Mouse (Mus musculus) olfactory bulb, adult 2 months (tissue): ENCODE data around the gene Epop. TPM values are rescaled to one million over a fixed set of nuclear protein-coding genes. Genes with fewer than 3 reads are reported as not detected.

ENCODE experiments used
- H3K27ac ChIP-seq: fragments of 200-500 bp; 2 replicates; pipeline ENCODE4 v1.5.1; 2012; ENCODE audit warnings: low read depth, low read length; ENCODE audit not compliant: insufficient read depth
- H3K4me1 ChIP-seq: fragments of 200-500 bp; 2 replicates; pipeline ENCODE4 v1.6.1; 2012; ENCODE audit warnings: low read length; ENCODE audit not compliant: control insufficient read depth, insufficient read depth
- H3K4me3 ChIP-seq: fragments of 200-500 bp; 2 replicates; pipeline ENCODE4 v1.5.1; 2012; ENCODE audit warnings: mild to moderate bottlenecking, low read depth, low read length, moderate library complexity; ENCODE audit not compliant: insufficient read depth
- CTCF ChIP-seq: fragments of 200-500 bp; IDR thresholded peaks from 2 replicates; pipeline ENCODE4 v1.5.1; 2012; ENCODE audit warnings: low read depth, mild to moderate bottlenecking, low read length, moderate library complexity; ENCODE audit not compliant: insufficient read depth
- POLR2A ChIP-seq: fragments of 200-500 bp; IDR thresholded peaks from 2 replicates; pipeline ENCODE4 v1.6.1; 2012; ENCODE audit warnings: mild to moderate bottlenecking, low read depth, low read length, moderate library complexity; ENCODE audit not compliant: insufficient read depth
- WGBS: fragments of 180-500 bp; shearing (Covaris S2); methylation state at CpG from one replicate; pipeline ENCODE4 v1.1.7; 2018; 5-methylcytosine and 5-hydroxymethylcytosine counted together
- polyA plus RNA-seq: library from polyadenylated mRNA; stranded (reverse); fragments of >200 nt; gene quantifications from 2 replicates; pipeline ENCODE4 v1.2.4, GENCODE M21; 2012; ENCODE audit warnings: low replicate concordance; ENCODE audit not compliant: missing spikeins, insufficient read depth, insufficient read length

Gene Epop
- polyA plus RNA-seq, 1 experiment: not detected

DNA sequence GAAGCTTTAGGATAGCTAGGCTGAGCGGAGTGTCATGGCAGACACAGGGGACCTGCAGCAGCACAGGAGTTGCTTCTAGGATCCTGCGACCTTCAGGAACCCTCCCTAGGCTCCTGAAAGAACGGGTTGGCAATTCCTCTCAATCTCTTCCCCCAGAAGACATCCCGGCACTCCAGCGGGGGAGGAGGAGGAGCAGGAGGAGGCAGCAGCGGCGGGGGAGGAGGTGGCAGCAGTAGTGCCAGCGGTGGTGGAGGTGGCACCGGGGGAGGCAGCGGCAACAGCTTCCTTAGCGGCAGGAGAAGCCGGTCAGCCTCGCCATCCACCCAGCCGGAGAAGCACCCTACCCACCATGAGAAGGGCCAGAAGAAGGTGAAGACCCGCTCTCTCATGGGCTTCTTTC lies 39.8 kb upstream of the Epop start:
- WGBS: 18% methylated on average over 15 of the region's 15 CpGs
- H3K4me3 ChIP-seq: 0 out of 2 replicates have a peak overlapping the region, but pooled peaks have one; percentile 11
- H3K4me1 ChIP-seq: peaks cover 49% of the 10 kb centered on the region
- TF ChIP-seq CTCF (no peak), POLR2A (no peak)
- peak overlapping the region; percentile 29 for H3K27ac ChIP-seq

DNA sequence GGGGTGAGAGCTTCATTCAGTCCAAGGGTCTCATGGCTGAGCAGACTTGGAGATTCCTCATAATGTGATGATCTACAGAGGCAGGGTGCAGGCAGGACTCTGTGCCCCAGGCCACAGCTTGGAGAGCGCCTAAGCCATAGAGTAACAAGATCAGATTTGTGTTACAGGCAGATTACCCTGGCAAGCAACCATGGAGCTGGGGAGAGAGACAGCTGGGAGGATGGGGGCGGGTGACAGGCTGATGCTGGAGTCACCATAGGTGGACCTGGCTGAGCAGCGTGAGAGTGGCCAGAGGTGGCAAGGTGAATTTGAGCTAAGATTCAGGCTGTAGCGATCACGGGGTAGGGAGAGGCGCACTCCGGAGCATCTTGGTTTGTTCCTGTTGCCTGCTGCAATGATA lies 38.7 kb upstream of the Epop start:
- no peak overlapping the region for H3K27ac ChIP-seq
- peaks cover 49% of the 10 kb centered on the region for H3K4me1 ChIP-seq
- no peak overlapping the region for H3K4me3 ChIP-seq
- no peak for TF ChIP-seq POLR2A
- TF ChIP-seq CTCF: no peak
- 81% methylated on average over 7 of the region's 7 CpGs for WGBS

DNA sequence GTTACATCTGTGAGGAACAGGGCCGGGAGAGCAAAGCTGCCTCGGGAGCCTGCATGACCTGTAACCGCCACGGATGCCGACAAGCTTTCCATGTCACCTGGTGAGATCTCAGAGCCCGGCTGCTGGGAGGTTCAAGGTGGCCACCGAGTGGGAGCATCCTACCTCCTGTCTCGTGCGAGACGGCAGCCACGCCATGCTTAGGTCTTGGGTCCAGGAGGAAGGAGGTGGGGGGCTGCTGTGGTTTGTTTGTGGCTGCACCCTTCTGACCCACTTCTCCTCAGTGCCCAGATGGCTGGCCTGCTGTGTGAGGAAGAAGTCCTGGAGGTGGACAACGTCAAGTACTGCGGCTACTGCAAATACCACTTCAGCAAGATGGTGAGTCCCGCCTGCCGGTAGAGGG lies 37.3 kb upstream of the Epop start:
- TF ChIP-seq POLR2A (no peak), CTCF (no peak)
- no peak overlapping the region for H3K27ac ChIP-seq
- WGBS: 92% methylated on average over 15 of the region's 15 CpGs

DNA sequence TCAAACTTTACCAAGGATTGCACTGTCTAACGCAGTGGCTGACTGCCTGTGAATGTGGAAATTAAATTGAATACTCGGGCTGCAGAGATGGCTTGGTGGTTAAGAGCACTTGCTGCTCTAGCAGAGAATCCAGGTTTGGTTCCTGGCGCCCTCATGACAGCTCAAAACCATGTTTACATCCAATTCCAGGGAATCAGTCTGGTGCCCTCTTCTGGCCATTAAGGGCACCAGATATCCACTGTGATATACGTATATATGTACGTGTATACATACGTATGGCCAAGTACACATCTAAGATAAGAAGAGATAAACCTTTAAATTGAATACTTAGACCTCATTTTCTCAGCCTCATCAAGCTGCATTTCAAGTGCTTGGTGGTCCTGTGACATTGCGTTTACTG lies 36.7 kb upstream of the Epop start:
- WGBS: 84% methylated on average over 7 of the region's 7 CpGs
- TF ChIP-seq CTCF (no peak), POLR2A (no peak)
- Histone ChIP-seq H3K4me1 (peaks cover 54% of the 10 kb centered on the region), H3K4me3 (no peak overlapping the region), H3K27ac (no peak overlapping the region)

More for the DNA sequence above, 37.3 kb upstream of the Epop start:
- H3K4me1 ChIP-seq: peaks cover 53% of the 10 kb centered on the region
- H3K4me3 ChIP-seq: no peak overlapping the region

DNA sequence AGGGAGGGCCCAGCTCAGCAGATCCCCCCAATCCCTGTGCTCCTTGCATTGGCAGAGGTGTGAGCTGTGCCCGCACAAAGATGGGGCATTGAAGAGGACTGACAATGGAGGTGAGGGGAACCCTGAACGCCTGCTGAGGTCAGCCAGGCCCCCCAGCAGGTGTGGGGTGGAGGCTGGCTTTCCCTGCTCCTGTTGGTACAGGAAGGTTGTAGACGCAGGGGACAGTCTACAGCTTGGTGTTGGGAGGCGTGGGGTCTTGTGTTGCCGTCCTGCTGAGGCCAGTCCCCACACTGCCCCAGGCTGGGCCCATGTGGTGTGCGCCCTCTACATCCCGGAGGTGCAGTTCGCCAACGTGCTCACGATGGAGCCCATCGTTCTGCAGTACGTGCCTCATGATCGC lies 35.9 kb upstream of the Epop start:
- WGBS: 88% methylated on average over 13 of the region's 13 CpGs
- TF ChIP-seq POLR2A (no peak), CTCF (no peak)
- Histone ChIP-seq H3K4me3 (no peak overlapping the region), H3K27ac (no peak overlapping the region), H3K4me1 (peaks cover 51% of the 10 kb centered on the region)

DNA sequence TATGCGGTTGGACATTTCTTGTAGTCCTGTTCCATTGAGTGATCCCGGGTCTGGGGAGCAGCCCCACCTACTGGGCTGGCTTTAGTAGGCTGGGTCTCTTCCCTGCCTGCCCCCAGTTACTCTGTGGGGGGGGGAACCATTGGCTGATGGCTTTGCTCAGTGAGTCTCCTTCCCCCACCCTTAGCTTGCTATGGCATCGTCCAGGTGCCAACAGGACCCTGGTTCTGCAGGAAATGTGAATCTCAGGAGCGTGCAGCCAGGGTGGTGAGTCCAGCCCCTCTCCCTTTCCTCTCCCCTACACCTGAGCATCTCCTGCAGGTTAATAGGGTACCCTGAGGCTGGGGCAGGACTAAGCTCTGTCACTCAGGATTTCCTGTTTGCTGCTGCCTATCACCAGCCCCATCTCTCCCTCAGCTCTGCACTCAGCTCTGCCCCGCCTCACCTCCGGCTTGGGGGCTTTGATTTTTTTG lies 35.3 kb upstream of the Epop start:
- Histone ChIP-seq H3K4me1 (peaks cover 45% of the 10 kb centered on the region), H3K27ac (no peak overlapping the region), H3K4me3 (peak overlapping the region; percentile 23)
- no peak for TF ChIP-seq CTCF
- TF ChIP-seq POLR2A: no peak
- 33% methylated on average over 6 of the region's 6 CpGs for WGBS

DNA sequence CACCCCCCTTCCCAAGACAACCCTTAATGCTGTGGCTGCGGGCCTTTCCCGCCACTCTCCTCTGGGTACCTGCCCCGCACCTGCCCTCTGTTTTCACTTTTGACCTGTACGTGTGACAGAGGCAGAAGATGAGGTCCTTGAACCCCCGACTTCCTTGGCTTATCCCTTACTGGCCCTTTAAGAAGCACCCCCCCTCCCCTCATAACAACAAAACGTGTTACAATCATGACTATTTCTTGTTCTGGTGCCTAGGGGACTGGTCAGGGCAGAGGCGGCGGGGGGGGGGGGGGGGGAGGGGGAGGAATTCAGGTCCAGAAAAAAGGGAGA lies 34.8 kb upstream of the Epop start:
- 2% methylated on average over 8 of the region's 8 CpGs for WGBS
- H3K27ac ChIP-seq: peak overlapping the region; percentile 19; the same call in 1 of the 2 replicates
- TF ChIP-seq CTCF (no peak), POLR2A (no peak)

DNA sequence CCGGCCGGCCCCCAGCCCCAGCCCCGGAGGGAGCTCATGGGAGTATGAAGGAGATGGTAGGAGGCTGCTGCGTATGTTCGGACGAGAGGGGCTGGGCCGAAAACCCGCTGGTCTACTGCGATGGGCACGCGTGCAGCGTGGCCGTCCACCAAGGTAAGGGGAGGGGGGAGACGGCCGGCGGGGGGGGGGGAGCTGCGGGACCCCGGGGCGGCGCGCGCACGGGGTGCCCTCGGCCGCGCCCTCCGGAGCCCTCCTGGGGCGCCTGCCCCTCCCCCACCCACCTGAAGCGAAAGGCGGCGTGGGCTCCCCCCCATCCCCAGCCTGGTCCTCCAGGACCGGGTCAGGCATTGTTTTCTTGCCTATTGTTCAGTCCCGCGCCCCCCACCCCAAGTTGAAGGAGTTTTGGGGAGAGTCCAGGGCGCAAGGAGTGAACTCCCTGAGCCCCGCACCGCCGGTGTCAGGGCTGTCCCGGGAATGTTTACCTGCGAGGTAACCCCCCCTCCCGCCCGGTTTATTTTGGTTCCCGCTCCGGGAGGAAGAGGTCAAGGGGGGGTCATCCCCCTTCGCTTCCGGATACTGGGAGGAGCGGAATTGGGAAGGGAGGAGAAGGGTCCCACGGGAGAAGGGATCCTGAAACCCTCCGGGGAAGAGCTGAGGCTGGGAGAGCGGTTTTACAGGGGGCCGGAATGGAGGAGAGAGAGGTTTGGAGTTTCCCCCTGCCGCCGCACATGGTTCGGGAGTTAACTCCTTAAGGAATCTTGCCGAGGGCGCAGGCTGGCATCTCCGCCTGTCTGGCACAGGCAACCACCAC lies 34.2 kb upstream of the Epop start:
- under 1% methylated on average over 41 of the region's 57 CpGs for WGBS
- H3K4me1 ChIP-seq: peaks cover 36% of the 10 kb centered on the region
- TF ChIP-seq CTCF: no peak
- no peak for TF ChIP-seq POLR2A
- peak overlapping the region; percentile 71 for H3K4me3 ChIP-seq
- peak overlapping the region; percentile 19; the same call in 1 of the 2 replicates for H3K27ac ChIP-seq

More for the DNA sequence above, 34.8 kb upstream of the Epop start:
- Histone ChIP-seq H3K4me3 (peak overlapping the region; percentile 71), H3K4me1 (peaks cover 40% of the 10 kb centered on the region)

DNA sequence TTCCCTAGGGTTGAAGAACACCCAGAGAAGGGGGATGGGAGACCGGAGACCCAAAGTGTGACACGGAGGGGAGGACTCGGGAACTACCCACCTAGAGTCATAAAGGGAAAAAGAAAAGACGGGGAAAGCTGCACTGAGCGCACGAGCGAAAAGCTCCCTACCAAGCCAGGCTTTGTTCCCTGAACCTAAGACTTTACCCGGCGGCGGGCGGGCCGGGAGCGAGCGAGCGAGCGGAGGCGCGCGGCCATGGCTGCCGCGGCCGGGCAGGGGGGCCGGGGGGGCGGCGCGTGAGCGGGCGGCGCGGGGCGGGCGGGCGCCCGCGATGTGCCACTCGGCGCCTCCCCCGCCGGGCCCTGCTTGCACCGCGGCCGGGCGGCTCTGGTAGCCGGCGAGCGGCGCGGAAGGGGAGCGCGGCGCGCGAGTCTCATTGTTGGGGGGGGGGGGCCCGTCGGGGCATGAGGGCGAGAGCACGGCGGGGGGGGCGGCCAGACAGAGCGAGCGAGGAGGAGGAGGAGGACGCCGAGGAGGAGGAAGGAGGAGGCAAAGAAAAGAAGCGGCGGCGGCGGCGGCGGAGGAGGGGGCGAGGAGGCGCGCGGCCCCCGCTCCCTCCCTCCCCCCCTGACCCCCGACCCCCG lies 33.5 kb upstream of the Epop start, which contains the start of gene Mllt6:
TSS of gene Mllt6 (plus strand) at position 522 of the 635 bp plus-strand sequence.
- 1% methylated on average over 62 of the region's 76 CpGs for WGBS
- Histone ChIP-seq H3K27ac (peak within 1 kb of the TSS; percentile 19; the same call in 1 of the 2 replicates), H3K4me3 (peak within 1 kb of the TSS; percentile 71), H3K4me1 (peaks cover 31% of the 10 kb centered on the region)
- TF ChIP-seq CTCF: no peak
- peak; percentile 18; the same call in 1 of the 2 replicates for TF ChIP-seq POLR2A
